Mouse (Mus musculus): Measurements from ENCODE around the gene Smim14.

Smim14 gene

DNA sequence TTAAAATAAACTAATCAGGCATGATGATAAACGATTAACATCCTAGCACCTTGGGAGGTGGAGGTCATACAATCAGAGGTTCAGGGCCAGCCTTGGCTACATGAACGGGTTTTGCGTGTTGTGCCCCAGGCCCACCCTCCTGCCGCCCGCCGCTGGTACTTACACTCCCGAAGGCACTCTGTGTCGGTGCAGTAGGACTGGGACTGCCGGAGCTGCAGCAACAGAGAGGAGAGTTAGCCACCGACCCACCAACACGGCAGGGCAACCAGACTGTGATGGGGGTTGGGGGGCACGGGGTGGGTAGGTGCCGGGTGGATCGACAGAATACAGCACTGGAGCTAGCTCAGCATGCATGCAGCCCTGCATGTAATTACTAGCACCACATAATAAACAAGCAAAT is 76.6 kb downstream of the Smim14 start:
- no peak for DNase-seq (ENCODE audit: low spot score in 2 of 2)

DNA sequence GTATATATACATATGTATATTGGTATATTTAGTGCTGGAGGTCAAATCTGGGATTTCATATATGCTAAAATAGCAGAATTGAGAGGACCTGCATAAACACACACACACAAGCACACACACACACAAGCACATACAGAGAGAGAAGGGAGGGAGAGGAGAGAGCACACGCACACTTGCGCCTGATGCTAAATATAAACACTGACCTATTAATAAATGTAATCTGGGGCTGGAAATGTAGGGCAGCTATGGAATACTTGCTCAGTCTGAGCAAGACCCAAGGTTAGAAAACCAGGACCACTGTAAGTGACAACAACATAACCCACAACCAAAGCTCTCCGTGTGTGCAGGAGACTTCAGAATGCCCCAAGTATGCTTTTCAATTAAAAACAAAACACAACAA is 77.5 kb downstream of the Smim14 start:
- no peak for DNase-seq (ENCODE audit: low spot score in 2 of 2)

DNA sequence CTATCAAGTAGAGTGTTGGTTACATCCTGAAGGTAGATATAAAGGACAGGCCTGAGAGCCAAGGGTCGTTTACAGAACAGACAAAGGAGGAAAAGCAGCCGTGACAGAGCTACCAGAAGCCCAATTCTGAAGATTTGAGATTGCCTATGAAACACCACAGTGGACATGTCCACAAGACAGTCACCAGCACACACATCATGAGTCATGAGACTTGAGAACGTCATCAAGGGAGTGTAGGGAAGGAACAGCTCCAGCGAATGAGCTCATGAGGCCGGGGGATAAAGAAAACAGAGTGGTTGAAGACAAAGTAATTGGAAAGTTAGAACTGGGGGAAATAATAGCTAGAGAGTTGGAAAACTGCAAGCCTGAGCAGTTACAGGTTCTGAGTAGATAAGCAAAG is 79.1 kb downstream of the Smim14 start:
- DNase-seq (ENCODE audit: low spot score in 2 of 2) = no peak

DNA sequence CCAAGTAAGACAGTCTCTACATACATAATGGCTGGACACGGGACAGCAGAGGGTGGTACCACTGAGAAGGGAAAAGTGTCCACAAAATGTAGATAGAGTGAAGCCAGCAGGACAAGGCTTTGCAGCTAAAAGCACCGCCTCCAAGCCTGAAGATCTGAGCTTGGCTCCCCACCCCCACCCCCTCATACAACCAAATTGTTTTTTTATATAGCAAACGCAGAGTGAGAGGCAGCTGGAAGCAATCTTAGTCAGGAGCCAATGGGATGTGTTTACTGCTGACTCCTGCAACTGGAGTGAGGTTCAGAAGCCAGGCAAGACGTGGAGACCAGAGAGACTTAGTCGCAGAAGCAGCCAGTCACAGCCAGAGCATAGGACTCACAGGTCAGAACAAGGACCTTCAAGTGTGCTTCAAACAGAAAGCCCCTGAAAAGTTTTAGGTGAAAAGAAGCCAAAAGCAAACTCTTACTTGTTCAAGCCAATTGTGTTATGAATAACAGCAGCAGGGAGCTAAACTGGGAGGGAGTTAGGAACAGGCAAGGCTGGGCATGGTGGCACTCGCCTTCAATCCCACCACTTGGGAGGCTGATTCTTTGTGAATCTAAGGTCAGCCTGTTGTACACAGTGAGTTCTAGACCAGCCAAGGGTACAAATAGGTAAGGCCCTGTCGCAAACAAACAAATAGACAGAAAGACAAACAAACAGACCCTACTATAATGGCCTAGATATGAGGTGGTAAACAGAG is 79.7 kb downstream of the Smim14 start:
- no peak for DNase-seq (ENCODE audit: low spot score in 2 of 2)

DNA sequence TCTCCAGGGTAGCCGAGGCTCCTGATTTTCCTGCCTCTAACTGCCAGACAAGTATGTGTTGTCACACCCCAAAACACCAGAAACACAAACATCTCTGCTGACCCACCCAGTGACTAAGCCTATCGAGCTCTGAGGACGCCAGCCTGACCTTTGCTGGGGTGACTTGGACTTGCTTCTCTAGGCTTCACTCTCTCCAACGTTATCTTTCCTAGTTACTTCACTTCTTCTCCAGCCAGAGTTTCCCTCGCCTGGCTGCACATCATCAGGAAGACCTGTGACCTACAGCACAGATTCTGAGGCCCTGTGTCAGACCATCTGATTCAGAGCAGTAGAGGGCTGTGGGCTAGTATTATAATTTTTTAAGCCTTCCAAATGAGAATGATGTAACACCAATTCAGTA is 82.2 kb downstream of the Smim14 start:
- no peak for DNase-seq (ENCODE audit: low spot score in 2 of 2)

DNA sequence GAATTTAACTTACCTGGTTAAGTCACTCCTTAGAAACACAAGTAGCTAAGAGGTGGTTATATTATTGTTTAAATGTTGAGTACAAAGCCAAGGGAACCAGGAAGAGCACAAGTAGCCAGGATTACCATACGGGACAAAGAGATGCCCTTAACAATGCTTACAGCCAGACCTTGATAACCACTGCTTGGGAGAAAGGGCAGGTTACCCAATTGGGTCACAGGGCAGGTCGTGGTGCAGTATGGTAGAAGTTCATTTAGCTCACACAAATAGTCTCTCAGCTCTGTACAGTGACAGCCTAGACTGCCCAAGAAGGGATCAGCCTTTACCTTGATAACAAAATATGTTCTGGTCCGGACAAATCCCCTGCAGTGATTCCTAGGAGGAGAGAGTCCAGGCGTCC is 88.0 kb downstream of the Smim14 start:
- no peak for DNase-seq (ENCODE audit: low spot score in 2 of 2)

DNA sequence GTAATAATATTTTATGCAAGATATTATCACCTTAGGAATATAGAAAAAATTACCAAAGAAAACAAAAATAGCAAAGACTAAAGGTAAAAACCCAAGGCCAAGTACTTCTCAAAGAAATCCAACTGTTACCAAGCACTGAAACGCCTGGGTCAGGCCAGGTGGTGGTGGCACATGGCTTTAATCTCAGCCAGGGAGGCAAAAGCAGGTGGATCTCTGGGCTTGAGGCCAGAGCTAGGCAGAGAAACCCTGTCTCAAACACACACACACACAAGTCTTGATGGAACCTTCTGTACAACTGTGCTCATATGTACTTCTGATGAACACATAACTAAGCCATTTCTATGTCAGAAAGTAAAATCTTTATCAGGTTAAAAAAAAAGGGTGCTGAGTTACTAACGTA is 89.2 kb downstream of the Smim14 start:
- no peak for DNase-seq (ENCODE audit: low spot score in 2 of 2)

DNA sequence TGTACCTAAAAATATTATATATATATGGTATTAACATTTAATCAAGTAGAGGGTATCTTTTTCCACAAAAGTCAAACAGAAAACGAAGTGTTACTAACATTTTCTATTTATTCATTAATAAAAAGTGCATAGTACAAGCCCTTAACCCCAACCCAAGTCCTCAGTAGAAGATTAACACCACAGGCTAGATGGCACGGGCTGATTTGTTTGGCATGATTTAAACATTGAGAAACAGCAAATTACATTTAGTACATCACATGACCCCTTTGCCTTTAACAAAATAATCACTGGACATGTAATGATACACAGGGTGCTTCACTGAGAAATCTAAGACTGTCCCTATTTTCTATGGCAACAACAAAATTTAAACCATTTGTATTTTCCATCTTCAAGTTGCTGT is 90.2 kb downstream of the Smim14 start:
- no peak for DNase-seq (ENCODE audit: low spot score in 2 of 2)

DNA sequence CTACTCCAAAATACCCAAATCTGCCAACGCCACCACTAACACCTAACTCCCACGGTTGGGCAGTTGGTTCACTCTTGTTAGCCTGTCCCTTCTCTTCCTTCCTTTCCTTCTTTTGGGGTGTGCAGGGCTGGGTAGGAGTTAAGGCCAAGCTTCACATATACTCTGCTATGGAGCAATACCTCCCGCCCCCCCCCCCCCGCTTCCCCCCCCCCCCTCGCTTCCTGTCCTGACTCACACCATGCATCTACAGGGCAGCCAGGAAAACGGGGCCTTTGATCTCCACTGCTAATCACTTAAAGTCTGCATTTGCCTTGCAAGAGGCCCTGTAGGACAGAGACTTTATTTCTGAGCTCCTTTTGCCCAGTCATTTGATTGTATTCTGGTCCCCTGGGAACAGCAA is 92.0 kb downstream of the Smim14 start:
- DNase-seq (ENCODE audit: low spot score in 2 of 2) = no peak

DNA sequence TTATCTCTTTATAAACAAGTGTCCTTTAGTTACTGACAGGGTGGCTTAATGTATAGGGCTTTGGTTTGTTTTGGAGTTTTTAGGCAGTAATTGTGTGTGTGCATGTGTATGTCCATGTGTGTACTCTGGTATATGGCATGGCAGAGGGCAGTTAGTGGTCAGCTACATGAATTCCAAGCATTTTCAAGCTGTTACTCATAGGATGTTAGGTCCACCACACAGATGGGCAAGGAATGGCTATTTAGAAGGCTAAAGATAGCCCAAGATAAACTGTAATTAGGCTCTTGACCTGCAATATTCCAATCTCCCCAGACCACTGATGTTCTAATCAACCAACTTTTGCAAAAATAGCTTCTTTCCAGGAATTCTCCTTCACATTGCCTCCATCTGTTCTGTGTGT is 98.9 kb downstream of the Smim14 start:
- no peak for DNase-seq (ENCODE audit: low spot score in 2 of 2)

DNA sequence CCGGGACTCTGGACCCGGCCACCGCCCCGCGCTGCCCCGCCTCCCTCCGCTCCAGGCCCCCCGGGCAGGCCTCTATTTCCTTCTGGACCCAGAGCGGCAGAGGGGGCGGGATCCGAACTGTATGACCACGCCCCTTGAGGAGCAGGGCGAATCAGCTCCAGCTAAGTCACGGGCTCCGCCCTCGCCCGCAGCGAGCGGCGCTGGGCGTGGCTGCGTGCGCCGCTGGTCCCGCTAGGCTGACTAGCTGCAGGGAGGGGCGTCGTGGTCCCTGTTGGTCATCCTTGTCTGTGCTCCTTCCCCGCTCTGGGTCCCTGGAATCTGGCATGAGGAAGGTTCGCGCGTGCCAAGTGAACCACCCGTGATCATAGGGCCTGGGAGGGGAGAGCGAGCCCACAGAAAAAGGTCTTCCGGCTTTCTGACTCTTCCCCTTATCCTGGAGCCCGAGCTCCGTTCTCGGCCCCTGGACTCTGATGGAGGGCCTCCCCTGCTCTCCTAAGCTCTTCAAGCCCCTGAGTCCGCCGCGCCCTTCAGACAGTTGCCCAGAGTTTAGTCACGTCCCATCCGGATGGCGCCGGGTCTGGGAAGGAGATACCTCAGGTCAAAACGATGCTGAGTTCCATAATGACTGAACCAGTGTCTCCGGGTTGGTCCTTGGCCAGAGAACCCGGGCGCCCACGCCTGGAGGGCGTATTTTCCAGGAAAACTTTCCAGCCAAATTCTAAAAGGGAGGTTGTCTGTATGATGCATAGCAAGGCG is 101.0 kb downstream of the Smim14 start, which contains the start of gene Ugdh:
Gene Ugdh (minus strand): TSS at position 144 of the 756 bp plus-strand sequence.
- peak; percentile 80 to 93 for DNase-seq (ENCODE audit: low spot score in 2 of 2)

DNA sequence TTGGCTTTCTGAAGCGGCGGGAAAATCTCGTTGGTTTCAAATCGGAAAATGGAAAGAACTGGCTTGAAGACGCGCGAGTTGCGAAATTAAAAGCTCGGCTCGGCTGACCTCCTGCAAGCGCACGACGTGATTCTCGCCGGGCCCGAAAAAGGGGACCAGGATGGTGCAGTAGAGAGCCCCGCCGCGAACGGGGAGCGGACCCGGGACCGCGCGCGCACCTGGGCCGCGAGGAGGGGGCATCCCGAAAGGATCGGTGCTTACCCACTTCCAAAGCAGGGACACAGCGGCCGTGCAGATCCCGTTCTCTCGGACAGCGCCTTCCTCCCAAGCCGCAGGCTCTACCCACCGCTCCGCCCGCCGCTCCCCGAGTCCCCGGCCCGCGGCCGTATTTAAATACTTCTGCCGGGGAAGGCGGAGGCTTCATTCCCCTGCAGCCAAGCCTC is 101.6 kb downstream of the Smim14 start:
- no peak for DNase-seq (ENCODE audit: low spot score in 2 of 2)

DNA sequence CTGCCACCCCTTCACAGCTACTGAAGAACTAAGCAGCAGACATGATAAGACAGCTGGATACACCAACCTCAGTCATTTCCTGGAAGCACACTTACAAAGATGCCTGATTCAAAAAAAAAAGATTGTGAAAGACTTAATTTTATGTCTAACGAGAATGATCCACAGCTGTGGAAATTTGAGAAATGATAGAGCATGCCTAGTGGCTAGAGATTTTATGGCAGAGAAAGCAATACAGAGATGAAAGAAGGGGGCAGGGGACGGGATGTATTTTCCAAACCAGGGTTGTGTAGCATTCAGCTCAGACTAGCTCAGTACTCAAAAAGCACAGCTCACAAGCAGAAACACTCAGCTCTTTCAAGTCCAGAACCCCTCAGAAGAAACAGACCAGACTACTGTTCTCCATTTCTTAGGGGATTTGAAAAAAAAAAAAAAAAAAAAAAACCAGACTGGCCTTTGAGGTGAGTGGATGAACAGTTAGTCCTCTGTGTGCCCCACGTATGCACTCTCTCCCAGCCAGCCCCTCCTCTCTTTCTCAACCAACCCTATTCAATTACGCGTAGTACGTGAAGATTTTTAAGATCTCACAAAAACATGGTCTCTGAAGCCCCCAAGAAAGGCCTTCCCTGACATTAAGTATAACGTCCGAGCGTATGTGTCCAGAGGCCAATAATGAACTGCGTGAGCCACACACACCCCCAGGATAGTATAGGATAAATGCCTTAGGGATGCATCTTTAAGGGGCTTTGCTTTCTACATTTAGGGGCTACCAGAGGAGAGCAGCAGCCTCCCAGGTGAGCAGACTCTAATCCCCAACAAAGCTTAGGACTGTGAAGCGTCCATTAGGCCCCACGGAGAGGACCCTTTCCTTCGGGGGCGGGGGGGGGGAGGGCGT is 102.3 kb downstream of the Smim14 start:
- no peak for DNase-seq (ENCODE audit: low spot score in 2 of 2)

DNA sequence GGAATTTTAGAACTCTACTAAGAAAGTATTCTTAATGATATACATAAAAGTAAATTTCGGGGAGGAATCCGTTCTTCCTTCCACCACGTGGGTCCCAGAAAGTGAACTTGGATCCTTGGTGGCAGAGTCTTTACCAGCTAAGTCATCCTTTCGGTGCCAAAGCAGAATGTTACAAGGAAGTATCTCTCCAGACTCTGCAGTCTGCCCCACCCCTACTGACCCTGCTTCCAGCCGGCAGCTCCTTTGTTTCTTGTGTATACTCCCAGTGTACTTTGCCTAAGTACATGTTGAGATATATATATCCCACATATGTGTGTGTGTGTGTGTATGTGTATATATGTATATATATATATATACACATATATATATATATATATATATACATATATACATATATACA is 107.5 kb downstream of the Smim14 start:
- DNase-seq (ENCODE audit: low spot score in 2 of 2) = no peak

DNA sequence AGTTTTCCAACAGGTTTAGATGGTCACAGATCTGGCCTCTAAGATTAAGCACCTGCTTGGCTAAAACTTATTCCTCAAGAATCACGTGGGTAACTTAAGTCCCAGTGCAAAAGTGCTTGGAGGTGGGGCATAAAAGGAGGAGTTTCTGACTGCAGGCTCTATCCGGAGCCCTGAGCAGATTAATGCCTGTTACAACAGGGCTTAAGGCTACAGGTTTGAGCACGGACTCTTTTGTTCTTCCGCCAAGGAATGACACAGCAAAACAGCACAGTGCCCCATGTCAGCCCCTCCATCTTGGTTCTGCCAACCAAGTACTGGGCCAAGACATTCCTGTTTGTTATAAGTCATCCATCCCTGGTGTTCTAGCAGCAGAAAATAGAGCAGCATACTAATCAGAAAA is 108.7 kb downstream of the Smim14 start:
- DNase-seq (ENCODE audit: low spot score in 2 of 2) = no peak

DNA sequence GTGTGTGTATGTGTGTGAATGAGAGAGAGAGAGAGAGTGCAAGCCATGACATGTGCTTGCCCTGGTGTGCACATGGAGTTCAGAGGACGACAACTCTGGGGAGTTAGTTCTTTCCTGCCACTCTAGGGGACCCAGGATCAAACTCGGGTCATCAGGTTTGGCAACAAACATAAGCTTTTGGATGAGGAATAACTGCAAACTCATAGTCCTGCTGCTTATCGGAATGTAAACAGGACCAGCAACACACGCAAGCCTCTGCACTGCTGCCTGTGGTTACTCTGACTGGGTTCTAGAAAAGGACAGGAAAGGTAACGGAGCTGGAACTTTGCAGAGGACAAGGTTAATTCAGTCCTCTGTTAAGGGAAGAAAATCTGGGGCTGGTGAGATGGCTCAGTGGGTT is 111.7 kb downstream of the Smim14 start:
- no peak for DNase-seq (ENCODE audit: low spot score in 2 of 2)

DNA sequence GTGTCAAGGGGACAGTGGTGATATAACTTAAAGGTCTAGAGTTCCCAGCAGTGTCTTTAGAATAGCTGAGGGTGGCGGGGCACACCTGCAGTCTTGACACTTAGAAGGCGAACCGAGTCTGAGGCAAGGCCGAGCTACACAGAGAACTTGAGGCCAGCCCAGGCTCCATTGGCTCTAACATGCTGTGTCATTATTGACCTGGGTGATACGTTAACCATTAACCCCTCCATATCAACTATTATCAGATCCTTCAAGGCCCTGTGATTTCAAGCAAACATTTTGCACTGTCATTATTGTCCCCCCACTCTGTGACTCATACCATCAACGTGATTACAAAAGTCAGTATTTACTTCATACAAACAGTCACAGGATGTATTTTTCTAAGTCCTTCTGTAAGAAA is 112.8 kb downstream of the Smim14 start:
- no peak for DNase-seq (ENCODE audit: low spot score in 2 of 2)

DNA sequence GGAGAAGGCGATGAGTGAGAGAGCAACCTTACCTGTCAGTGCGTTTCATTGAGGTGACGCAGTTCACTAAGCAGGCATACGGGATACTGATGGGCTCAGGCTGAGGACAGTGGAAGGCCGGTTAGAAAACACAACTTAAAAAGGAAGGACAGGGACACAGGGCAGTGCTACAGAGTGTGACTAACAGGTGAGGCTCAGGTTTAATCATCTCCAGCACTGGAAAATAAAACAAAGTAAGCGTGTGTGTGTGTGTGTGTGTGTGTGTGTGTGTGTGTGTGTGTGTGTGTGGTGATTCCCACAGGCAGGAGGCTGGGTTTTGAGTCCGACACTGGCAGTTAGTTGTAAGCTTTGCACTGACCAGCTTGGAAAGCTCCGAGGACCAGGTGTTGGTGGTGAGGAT is 114.2 kb downstream of the Smim14 start:
- DNase-seq (ENCODE audit: low spot score in 2 of 2) = no peak

DNA sequence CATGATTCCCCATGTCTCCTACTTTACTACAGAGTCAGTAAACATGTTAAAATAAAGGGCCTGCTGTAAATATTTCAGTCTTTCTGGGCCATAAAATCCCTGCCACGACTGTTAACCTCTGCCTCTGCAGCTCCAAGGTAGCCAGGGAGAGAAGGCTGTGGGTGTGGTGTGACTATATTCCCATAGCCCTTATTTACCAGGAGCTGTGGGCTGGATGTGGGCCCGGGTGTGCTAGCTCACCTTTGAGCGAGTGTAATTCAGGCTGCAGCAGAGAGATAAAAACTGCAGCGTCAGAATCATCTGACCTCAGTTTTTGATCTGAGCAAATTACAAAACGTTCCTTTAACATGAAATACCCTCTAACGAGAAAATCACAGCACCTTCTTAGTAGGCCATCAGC is 116.2 kb downstream of the Smim14 start:
- no peak for DNase-seq (ENCODE audit: low spot score in 2 of 2)

DNA sequence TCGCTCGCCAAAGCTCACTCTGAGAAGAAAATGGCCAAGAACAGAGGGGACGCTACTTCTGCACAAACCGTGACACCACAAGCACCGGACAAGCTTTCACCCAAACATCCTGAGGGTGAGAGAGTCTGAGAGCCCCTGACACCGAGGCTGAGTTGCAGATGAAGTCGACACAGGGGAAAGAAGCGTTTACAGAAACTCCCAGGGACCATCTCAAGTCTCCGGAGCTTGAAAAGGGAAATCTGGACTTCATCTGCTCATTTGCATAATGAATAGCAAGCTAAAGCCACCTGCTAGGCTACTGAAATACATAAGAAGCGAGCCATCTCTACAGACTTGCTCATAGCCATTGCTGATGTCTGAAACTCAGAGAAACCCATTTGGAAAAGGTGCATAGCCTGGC is 117.8 kb downstream of the Smim14 start:
- DNase-seq (ENCODE audit: low spot score in 2 of 2) = no peak

DNA sequence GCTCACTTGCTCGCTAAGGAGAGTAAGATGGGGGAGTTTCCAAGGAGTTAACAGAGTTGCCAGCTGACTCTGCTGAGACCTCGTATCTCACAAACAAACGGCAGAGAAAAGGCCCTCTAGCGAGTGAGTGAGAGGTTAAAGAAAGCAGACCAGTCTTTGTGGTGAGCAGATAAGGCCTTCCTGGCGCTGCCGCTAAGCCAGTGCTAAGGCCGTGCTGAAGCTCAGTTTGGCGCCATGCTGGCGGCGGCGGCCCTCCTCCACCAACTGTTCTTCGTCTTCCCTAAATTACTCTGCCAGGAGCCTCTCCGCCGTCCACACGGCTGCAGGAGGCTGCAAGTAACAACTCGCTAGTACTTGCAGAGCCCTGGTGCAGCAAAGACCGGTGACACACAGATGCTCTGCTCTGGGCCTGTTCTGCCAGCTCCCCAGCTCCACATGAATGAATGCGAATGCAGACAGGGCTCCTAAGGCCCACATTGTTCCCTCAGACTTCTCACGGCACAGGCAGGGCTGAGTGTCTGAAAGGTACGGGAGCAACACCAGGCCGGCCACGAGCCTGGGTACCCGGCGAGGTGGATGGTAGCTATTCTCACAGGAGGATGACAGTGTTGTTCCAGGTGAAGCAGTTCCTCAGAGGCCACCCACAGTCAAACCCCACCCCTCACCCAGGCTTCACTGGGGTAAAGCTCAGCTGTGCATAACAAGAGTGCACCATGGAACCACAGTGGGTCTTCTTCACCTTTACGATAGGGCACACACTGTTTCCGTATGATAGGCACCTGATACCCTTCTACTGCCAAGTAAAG is 121.1 kb downstream of the Smim14 start:
- DNase-seq (ENCODE audit: low spot score in 2 of 2) = no peak

DNA sequence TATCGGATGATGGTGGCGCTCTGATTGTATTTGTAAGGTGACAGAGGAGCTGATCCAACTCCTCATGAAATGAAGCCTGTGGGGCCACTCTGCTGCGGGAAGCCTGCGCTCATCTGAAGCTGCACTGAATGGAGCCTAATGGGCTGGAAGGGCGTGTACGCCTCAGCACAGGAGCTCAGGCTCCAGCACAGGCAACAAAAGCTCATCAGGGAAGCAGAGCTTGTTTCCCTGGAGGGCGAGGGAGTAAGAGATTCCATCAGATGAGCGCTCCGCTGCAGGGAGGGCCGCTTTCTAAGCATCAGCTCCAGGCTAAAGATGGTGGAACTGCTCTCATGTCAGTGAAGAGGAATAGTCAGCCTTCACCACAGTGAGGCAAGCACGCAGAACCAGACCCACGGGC is 129.0 kb downstream of the Smim14 start:
- DNase-seq (ENCODE audit: low spot score in 2 of 2) = no peak
